Mouse (Mus musculus) MEL (cell line): ENCODE results near the gene Atp6v1a.

ENCODE experiments used
- BHLHE40 ChIP-seq: IDR thresholded peaks from 2 replicates; pipeline ENCODE4 v1.6.1; 2012; ENCODE audit warnings: low read depth, mild to moderate bottlenecking, inconsistent platforms, low read length, improper control_type of control experiment, borderline replicate concordance
- CTCF ChIP-seq, 3 experiments: IDR thresholded peaks in 2 of 3; conservative IDR thresholded peaks in 1 of 3; 2 replicates each; pipeline ENCODE4 v1.5.1; 2011 to 2012; ENCODE audit warnings: low read length in 3 of 3, low read depth in 2 of 3, mild to moderate bottlenecking in 2 of 3, improper control_type of control experiment in 1 of 3, inconsistent platforms in 1 of 3, mixed read lengths in 1 of 3, moderate library complexity in 1 of 3; ENCODE audit not compliant: control insufficient read depth in 1 of 3, insufficient read depth in 1 of 3, poor library complexity in 1 of 3, severe bottlenecking in 1 of 3
- ELF1 ChIP-seq: IDR thresholded peaks from 2 replicates; pipeline ENCODE4 v1.6.1; 2014; ENCODE audit warnings: low read depth, mild to moderate bottlenecking, inconsistent platforms, low read length, improper control_type of control experiment, moderate library complexity
- EP300 ChIP-seq, 2 experiments: IDR thresholded peaks; 2 replicates each; pipeline ENCODE4 v1.6.1; 2011; ENCODE audit warnings: improper control_type of control experiment in 2 of 2, low read length in 2 of 2, low read depth in 1 of 2, mild to moderate bottlenecking in 1 of 2
- ETS1 ChIP-seq: IDR thresholded peaks from 2 replicates; pipeline ENCODE4 v1.6.1; 2012; ENCODE audit warnings: low read depth, mild to moderate bottlenecking, inconsistent platforms, low read length, improper control_type of control experiment, moderate library complexity
- HCFC1 ChIP-seq: IDR thresholded peaks from 2 replicates; pipeline ENCODE4 v1.6.1; 2012; ENCODE audit warnings: low read depth, mild to moderate bottlenecking, inconsistent platforms, low read length, improper control_type of control experiment, moderate library complexity
- MAX ChIP-seq: IDR thresholded peaks from 2 replicates; pipeline ENCODE4 v1.6.1; 2011; ENCODE audit warnings: low read length, improper control_type of control experiment
- MEF2A ChIP-seq: IDR thresholded peaks from 2 replicates; pipeline ENCODE4 v1.6.1; 2014; ENCODE audit warnings: low read depth, mild to moderate bottlenecking, inconsistent platforms, low read length, improper control_type of control experiment; ENCODE audit not compliant: poor library complexity, insufficient replicate concordance, severe bottlenecking; ENCODE audit errors: extremely low read depth
- MXI1 ChIP-seq: IDR thresholded peaks from 2 replicates; pipeline ENCODE4 v1.6.1; 2011; ENCODE audit warnings: mild to moderate bottlenecking, low read depth, low read length, improper control_type of control experiment
- POLR2A ChIP-seq, 2 experiments: IDR thresholded peaks; 2 replicates each; pipeline ENCODE4 v1.6.1; 2011 to 2012; ENCODE audit warnings: low read length in 2 of 2, mild to moderate bottlenecking in 2 of 2, control low read depth in 1 of 2, improper control_type of control experiment in 1 of 2, low read depth in 1 of 2, moderate library complexity in 1 of 2; ENCODE audit not compliant: control insufficient read depth in 1 of 2, insufficient read depth in 1 of 2, poor library complexity in 1 of 2
- SIN3A ChIP-seq: IDR thresholded peaks from 2 replicates; pipeline ENCODE4 v1.6.1; 2012; ENCODE audit warnings: low read length, improper control_type of control experiment, inconsistent platforms
- TAL1 ChIP-seq: IDR thresholded peaks from 2 replicates; pipeline ENCODE4 v1.6.1; 2012; ENCODE audit warnings: mild to moderate bottlenecking, inconsistent platforms, low read length, moderate library complexity, mixed read lengths
- ZMIZ1 ChIP-seq: IDR thresholded peaks from 2 replicates; pipeline ENCODE4 v1.6.1; 2012; ENCODE audit warnings: low read depth, mild to moderate bottlenecking, inconsistent platforms, low read length, improper control_type of control experiment, moderate library complexity
- ZNF384 ChIP-seq: IDR thresholded peaks from 2 replicates; pipeline ENCODE4 v1.6.1; 2012; ENCODE audit warnings: low read depth, mild to moderate bottlenecking, inconsistent platforms, low read length, improper control_type of control experiment

DNA sequence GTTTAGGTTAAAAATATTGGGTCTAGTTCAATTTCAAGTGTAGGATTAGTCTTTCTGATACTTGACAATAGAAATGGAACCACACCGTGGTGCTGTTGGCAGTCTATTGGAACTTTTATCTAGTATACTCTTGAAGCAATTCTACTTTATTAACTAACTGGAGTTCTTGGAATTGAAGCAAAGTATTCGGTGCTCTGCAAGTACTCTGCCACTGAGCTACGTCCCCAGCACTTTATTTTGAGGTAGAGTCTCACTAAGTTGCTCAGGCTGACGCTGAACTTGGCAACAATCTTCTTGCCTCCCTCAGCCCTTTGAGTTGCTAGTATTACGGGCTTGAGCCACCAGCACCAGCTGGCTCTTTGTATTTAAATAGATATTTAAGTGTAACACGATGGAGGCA, 2.0 kb upstream of the Atp6v1a start:
- TF ChIP-seq CTCF (IDR thresholded peaks at IDR 0.05 in 2 of 3, conservative IDR thresholded peaks at IDR 0.05 in 1 of 3; ENCODE audit: control insufficient read depth in 1 of 3, insufficient read depth in 1 of 3, low read depth in 2 of 3, low read length in 3 of 3, poor library complexity in 1 of 3, severe bottlenecking in 1 of 3) = no peak
- no peak for TF ChIP-seq ZNF384
- TF ChIP-seq SIN3A = no peak
- no peak for TF ChIP-seq MEF2A
- no peak for TF ChIP-seq POLR2A (IDR thresholded peaks at IDR 0.05; ENCODE audit: control insufficient read depth in 1 of 2, insufficient read depth in 1 of 2, low read depth in 1 of 2, low read length in 2 of 2, poor library complexity in 1 of 2)
- TF ChIP-seq HCFC1 = no peak
- no peak for TF ChIP-seq BHLHE40
- no peak for TF ChIP-seq ETS1
- no peak for TF ChIP-seq MAX
- TF ChIP-seq ZMIZ1 = no peak
- TF ChIP-seq ELF1 = no peak
- TF ChIP-seq MXI1 = no peak
- no peak for TF ChIP-seq EP300 (IDR thresholded peaks at IDR 0.05; ENCODE audit: low read depth in 1 of 2, low read length in 2 of 2)
- TF ChIP-seq TAL1 = no peak
